Mouse (Mus musculus): ENCODE results near the gene Hdac7. TPM values are rescaled to one million over a fixed set of nuclear protein-coding genes. Genes with fewer than 3 reads are reported as not detected.

The Hdac7 gene
- polyA plus RNA-seq, 1 experiment from 2014 or later: 28.0 TPM

DNA sequence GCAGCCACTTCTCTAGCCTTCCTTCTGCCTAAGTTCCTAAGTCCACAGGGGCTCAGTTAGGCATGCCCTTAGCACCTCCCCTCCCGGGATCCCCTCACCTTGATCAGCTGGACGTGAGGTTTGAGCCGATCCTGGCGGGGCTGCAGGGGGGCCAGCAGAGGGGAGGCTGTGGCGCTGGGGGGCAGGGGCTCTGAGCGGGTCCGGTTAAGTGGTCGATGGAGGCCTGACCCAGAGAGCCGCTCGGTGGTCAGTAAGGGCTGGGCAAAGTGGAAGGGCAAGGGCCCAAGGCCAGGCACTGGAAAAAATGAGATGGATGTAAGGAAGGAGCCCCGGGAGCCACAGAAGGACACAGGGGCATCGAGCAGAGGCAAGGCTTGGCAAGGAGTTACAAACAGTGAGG, 36.4 kb downstream of the Hdac7 start:
- ATAC-seq (ENCODE audit: low FRiP score): no peak
- H3K9ac ChIP-seq: no peak overlapping the region
- H3K4me3 ChIP-seq (replicated peaks; ENCODE audit: low read length): no peak overlapping the region
- H3K36me3 ChIP-seq (replicated peaks; ENCODE audit: control insufficient read depth, insufficient read depth): peaks cover 53% of the 10 kb centered on the region
- H3K4me2 ChIP-seq (replicated peaks): no peak overlapping the region
- WGBS: 73% methylated on average over 12 of the region's 12 CpGs
- H3K4me1 ChIP-seq (replicated peaks; ENCODE audit: control insufficient read depth, insufficient read depth, low read length): peaks cover 11% of the 10 kb centered on the region
- no peak overlapping the region for H3K27ac ChIP-seq
- no peaks in the 10 kb centered on the region for H3K27me3 ChIP-seq (ENCODE audit: control insufficient read depth, insufficient read depth, low read length)
- H3K9me3 ChIP-seq (ENCODE audit: control insufficient read depth, low read length): no peaks in the 10 kb centered on the region
- no peak for DNase-seq (ENCODE audit: low spot score)

DNA sequence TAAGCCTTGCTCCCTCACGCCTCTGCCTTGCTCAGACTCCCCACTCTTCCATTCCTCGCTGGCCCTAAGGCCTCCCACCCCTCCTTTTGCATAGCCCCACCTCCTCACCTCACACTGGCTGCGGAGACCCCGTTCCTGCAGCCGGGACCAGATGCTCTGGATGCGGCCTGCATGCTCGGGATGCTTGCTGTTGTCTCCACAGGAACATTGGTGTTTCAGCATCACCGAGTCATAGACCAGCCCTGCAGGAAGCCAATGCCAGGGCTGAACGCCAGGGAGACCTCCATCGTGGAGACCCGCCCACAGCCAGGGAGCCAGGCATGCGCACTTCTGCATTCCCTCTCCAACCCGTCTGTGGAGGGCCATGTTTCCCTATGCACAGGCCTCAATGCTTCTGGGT, 41.7 kb downstream of the Hdac7 start:
- 11% methylated on average over 13 of the region's 13 CpGs for WGBS
- H3K4me3 ChIP-seq (replicated peaks; ENCODE audit: low read length): peak overlapping the region; percentile 13; the same call in 1 of the 2 replicates
- ATAC-seq (ENCODE audit: low FRiP score) (peak; percentile 74; the same call in 1 of the 2 replicates), DNase-seq (ENCODE audit: low spot score) (peak; percentile 69)
- H3K9me3 ChIP-seq (ENCODE audit: control insufficient read depth, low read length): no peaks in the 10 kb centered on the region
- peaks cover 26% of the 10 kb centered on the region for H3K4me1 ChIP-seq (replicated peaks; ENCODE audit: control insufficient read depth, insufficient read depth, low read length)
- peaks cover 60% of the 10 kb centered on the region for H3K36me3 ChIP-seq (replicated peaks; ENCODE audit: control insufficient read depth, insufficient read depth)
- peak overlapping the region; percentile 47 for H3K9ac ChIP-seq
- peak overlapping the region; percentile 45 for H3K4me2 ChIP-seq (replicated peaks)
- H3K27ac ChIP-seq: peak overlapping the region; percentile 71
- no peaks in the 10 kb centered on the region for H3K27me3 ChIP-seq (ENCODE audit: control insufficient read depth, insufficient read depth, low read length)

DNA sequence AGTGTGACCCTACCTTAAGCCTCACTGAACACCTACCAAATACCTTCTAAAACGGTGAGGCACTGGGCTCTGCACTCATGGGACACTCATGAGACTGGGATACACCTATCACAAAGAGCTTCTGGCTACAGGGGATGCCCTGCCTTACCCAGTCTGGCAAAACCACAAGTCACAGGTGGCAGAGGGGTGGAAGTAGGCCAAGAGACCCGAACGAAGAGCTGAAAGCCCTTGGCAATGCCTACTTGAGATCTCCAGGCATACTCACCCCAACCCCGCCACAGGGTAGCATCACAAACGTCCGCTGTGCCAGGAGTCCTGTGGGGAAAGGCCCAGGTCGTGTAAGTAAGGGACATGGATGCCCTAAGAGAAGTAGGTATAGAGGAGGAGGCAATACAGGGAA, 42.5 kb downstream of the Hdac7 start:
- Histone ChIP-seq H3K4me3 (replicated peaks; ENCODE audit: low read length) (no peak overlapping the region), H3K27me3 (ENCODE audit: control insufficient read depth, insufficient read depth, low read length) (no peaks in the 10 kb centered on the region), H3K9me3 (ENCODE audit: control insufficient read depth, low read length) (no peaks in the 10 kb centered on the region), H3K36me3 (replicated peaks; ENCODE audit: control insufficient read depth, insufficient read depth) (peaks cover 61% of the 10 kb centered on the region), H3K9ac (0 out of 2 replicates have a peak overlapping the region, but pooled peaks have one; percentile 47), H3K4me1 (replicated peaks; ENCODE audit: control insufficient read depth, insufficient read depth, low read length) (peaks cover 26% of the 10 kb centered on the region), H3K4me2 (replicated peaks) (peak overlapping the region; percentile 45), H3K27ac (no peak overlapping the region)
- ATAC-seq (ENCODE audit: low FRiP score): no peak
- 68% methylated on average over 7 of the region's 7 CpGs for WGBS
- no peak for DNase-seq (ENCODE audit: low spot score)

DNA sequence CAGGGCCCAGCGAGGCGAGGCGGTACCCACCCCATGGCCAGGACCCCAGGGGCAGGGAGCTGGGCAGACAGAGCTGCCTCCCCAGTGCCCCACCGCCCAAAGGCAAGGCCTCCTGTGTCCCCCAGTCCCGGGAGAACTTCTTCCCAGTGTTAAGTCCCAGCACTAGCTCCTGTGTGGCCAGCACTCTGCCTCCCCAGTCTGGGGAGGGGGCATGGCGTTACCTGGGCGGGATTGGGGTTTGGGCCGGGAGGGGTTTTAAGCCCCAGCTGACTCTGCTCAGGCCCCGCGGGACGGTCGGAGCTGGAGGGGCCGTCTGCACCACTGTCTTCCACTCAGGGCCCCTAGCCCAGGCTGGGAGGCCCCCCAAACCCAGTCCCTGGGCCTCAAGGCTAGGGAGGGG, 43.4 kb downstream of the Hdac7 start:
- DNase-seq (ENCODE audit: low spot score) (no peak), ATAC-seq (ENCODE audit: low FRiP score) (no peak)
- H3K36me3 ChIP-seq (replicated peaks; ENCODE audit: control insufficient read depth, insufficient read depth): peaks cover 61% of the 10 kb centered on the region
- peaks cover 26% of the 10 kb centered on the region for H3K4me1 ChIP-seq (replicated peaks; ENCODE audit: control insufficient read depth, insufficient read depth, low read length)
- no peaks in the 10 kb centered on the region for H3K9me3 ChIP-seq (ENCODE audit: control insufficient read depth, low read length)
- 89% methylated on average over 13 of the region's 13 CpGs for WGBS
- no peaks in the 10 kb centered on the region for H3K27me3 ChIP-seq (ENCODE audit: control insufficient read depth, insufficient read depth, low read length)
- H3K4me3 ChIP-seq (replicated peaks; ENCODE audit: low read length): no peak overlapping the region
- H3K4me2 ChIP-seq (replicated peaks): no peak overlapping the region
- H3K9ac ChIP-seq: no peak overlapping the region
- H3K27ac ChIP-seq: no peak overlapping the region

DNA sequence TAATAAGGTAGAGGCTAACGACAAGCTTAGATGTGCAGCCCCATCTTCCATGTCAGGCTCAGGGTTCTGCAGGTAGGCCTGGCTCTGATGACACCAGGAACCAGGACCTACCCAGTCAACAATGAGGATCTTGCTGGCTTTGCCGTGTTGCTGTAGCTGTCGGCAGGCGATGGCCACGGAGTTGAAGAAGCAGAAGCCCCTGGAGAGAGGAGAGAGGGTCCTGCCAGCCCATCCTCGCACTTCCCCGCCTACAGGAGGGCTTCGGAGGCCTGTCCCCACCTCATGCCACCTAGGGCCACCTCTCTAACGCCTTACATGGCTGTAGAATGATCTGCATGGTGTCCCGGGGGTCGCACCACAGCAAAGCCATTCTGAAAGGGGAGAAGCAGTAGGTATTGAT, 44.9 kb downstream of the Hdac7 start:
- Histone ChIP-seq H3K9ac (no peak overlapping the region), H3K27me3 (ENCODE audit: control insufficient read depth, insufficient read depth, low read length) (no peaks in the 10 kb centered on the region), H3K4me2 (replicated peaks) (no peak overlapping the region), H3K4me1 (replicated peaks; ENCODE audit: control insufficient read depth, insufficient read depth, low read length) (peaks cover 26% of the 10 kb centered on the region), H3K4me3 (replicated peaks; ENCODE audit: low read length) (no peak overlapping the region), H3K36me3 (replicated peaks; ENCODE audit: control insufficient read depth, insufficient read depth) (peaks cover 67% of the 10 kb centered on the region), H3K27ac (no peak overlapping the region), H3K9me3 (ENCODE audit: control insufficient read depth, low read length) (no peaks in the 10 kb centered on the region)
- no peak for ATAC-seq (ENCODE audit: low FRiP score)
- 85% methylated on average over 11 of the region's 11 CpGs for WGBS
- no peak for DNase-seq (ENCODE audit: low spot score)

DNA sequence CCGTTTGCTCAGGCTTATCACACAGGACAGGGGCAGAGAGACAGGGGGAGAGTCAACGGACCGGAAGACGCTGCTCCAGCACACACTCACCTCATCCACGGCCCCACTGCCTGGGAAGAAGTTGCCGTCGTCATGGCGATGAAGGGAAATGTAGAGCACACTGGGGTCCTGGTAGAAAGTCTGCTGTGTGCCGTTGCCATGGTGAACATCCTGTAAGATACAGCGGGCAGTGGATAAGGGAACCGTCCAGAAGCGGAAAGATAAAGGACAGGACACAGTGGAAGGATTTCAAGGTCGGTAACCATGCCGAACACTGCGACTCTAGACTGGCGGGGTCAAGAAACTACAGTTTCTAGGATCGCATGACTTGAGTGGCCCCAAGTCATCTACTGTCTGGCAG, 46.2 kb downstream of the Hdac7 start:
- WGBS: 10% methylated on average over 17 of the region's 17 CpGs
- 0 out of 2 replicates have a peak overlapping the region, but pooled peaks have one; percentile 16 for H3K9ac ChIP-seq
- peaks cover 79% of the 10 kb centered on the region for H3K36me3 ChIP-seq (replicated peaks; ENCODE audit: control insufficient read depth, insufficient read depth)

DNA sequence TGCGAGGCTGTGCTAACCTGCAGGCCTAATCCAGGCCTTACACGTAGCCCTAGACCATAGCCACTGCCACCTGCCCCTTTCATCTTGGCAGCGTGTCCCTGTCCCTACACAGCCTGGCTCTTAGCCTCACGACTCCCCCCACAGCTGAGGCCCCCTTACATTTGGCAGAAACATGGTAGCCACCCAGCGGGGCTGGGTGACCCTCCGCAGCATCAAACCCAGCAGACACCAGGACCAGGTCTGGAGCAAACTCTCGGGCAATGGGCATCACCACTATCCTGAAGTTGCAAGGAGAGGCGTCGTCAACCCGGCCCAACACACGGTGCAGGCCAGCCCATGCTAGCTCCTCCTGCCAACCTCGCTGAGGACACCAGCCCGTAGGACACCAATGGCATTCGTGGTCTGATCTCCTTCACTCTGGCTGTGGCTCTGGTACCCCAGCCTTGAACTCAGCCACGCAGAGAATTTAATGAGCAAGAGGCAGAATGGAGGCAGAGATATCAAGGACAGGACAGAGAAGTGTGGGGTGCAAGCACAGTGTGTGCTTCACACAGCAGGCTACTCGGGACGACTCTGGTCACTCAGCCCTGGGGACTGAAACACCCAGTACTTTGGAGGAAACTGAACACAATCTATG, 47.5 kb downstream of the Hdac7 start:
- Histone ChIP-seq H3K4me3 (replicated peaks; ENCODE audit: low read length) (no peak overlapping the region), H3K9ac (no peak overlapping the region), H3K27ac (no peak overlapping the region), H3K27me3 (ENCODE audit: control insufficient read depth, insufficient read depth, low read length) (no peaks in the 10 kb centered on the region), H3K36me3 (replicated peaks; ENCODE audit: control insufficient read depth, insufficient read depth) (peaks cover 86% of the 10 kb centered on the region), H3K4me1 (replicated peaks; ENCODE audit: control insufficient read depth, insufficient read depth, low read length) (peaks cover 17% of the 10 kb centered on the region), H3K9me3 (ENCODE audit: control insufficient read depth, low read length) (no peaks in the 10 kb centered on the region), H3K4me2 (replicated peaks) (no peak overlapping the region)
- WGBS: 95% methylated on average over 17 of the region's 17 CpGs
- ATAC-seq (ENCODE audit: low FRiP score) (no peak), DNase-seq (ENCODE audit: low spot score) (no peak)

More for the DNA sequence above, 46.2 kb downstream of the Hdac7 start:
- Histone ChIP-seq H3K4me2 (replicated peaks) (no peak overlapping the region), H3K27ac (peak overlapping the region; percentile 69; the same call in 1 of the 2 replicates), H3K4me1 (replicated peaks; ENCODE audit: control insufficient read depth, insufficient read depth, low read length) (peaks cover 26% of the 10 kb centered on the region), H3K4me3 (replicated peaks; ENCODE audit: low read length) (no peak overlapping the region), H3K27me3 (ENCODE audit: control insufficient read depth, insufficient read depth, low read length) (no peaks in the 10 kb centered on the region), H3K9me3 (ENCODE audit: control insufficient read depth, low read length) (no peaks in the 10 kb centered on the region)
- DNase-seq (ENCODE audit: low spot score) (peak; percentile 58), ATAC-seq (ENCODE audit: low FRiP score) (peak; percentile 49)

DNA sequence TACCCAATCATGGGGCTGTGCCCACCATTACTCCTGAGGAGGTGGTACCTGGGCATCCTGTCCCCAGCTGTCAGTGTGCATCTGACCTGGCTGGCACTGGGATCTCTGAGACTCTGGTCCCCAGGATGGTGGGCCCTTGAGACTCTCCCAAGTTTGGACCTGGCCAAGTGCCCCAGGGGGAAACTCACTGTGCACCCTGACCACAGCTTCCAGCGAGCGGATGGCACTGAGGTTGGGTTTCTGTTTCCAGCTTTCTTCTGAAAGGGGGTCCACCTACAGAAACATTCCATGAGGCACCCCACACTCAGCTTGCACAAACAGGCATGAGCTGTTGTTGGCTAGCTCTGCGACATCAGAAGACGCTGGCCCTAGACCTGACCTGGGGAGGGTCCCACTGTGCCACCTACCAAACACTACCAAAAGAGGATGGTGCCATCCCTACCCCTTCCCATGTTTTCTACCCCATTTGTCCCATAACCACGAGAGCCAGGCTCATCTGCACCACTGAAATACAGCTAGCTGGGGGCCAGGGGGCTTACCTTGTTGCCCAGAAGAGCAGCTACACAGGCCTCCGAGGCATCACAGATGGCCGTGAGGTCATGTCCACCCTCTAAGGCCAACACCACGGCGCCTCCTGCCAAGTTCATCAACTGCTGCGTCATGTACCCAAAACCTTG, 48.6 kb downstream of the Hdac7 start:
- Histone ChIP-seq H3K4me3 (replicated peaks; ENCODE audit: low read length) (no peak overlapping the region), H3K27ac (no peak overlapping the region), H3K27me3 (ENCODE audit: control insufficient read depth, insufficient read depth, low read length) (no peaks in the 10 kb centered on the region), H3K9me3 (ENCODE audit: control insufficient read depth, low read length) (no peaks in the 10 kb centered on the region), H3K4me1 (replicated peaks; ENCODE audit: control insufficient read depth, insufficient read depth, low read length) (peaks cover 16% of the 10 kb centered on the region), H3K36me3 (replicated peaks; ENCODE audit: control insufficient read depth, insufficient read depth) (peaks cover 84% of the 10 kb centered on the region), H3K9ac (no peak overlapping the region), H3K4me2 (replicated peaks) (no peak overlapping the region)
- WGBS: 97% methylated on average over 10 of the region's 10 CpGs
- no peak for ATAC-seq (ENCODE audit: low FRiP score)
- no peak for DNase-seq (ENCODE audit: low spot score)

DNA sequence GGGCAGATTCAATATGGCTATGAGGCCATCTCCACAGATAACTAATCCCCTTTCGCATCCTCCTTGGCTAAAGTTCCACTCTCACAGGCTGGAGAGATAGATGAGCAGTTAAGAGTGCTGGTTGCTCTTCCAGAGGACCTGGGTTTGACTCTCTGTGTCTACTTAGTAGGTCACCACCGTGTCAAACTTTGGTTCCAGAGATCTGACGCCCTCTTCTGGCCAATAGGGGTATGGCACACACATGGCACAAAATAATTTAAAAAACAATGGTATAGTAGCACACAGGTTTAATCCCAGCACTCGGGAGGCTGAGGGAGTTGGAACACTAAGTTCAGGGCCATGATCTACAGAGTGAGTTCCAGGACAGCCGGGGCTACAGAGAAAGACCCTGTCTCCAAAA, 50.0 kb downstream of the Hdac7 start:
- H3K4me3 ChIP-seq (replicated peaks; ENCODE audit: low read length): no peak overlapping the region
- no peaks in the 10 kb centered on the region for H3K9me3 ChIP-seq (ENCODE audit: control insufficient read depth, low read length)
- H3K4me1 ChIP-seq (replicated peaks; ENCODE audit: control insufficient read depth, insufficient read depth, low read length): peaks cover 16% of the 10 kb centered on the region
- H3K36me3 ChIP-seq (replicated peaks; ENCODE audit: control insufficient read depth, insufficient read depth): peaks cover 74% of the 10 kb centered on the region
- H3K9ac ChIP-seq: no peak overlapping the region
- ATAC-seq (ENCODE audit: low FRiP score): no peak
- no peak overlapping the region for H3K4me2 ChIP-seq (replicated peaks)
- no peak for DNase-seq (ENCODE audit: low spot score)
- no peak overlapping the region for H3K27ac ChIP-seq
- H3K27me3 ChIP-seq (ENCODE audit: control insufficient read depth, insufficient read depth, low read length): no peaks in the 10 kb centered on the region
- WGBS: 70% methylated on average over 5 of the region's 5 CpGs
